Mouse (Mus musculus): Measurements from ENCODE around the gene Plxdc2.

Gene Plxdc2

GRCm38 (mm10) chr2:16568263-16568662 is 212.2 kb downstream of the Plxdc2 start:
- in situ Hi-C loops (cut with MboI, MseI) = no loop called here

GRCm38 (mm10) chr2:16571169-16571751 is 215.2 kb downstream of the Plxdc2 start:
- in situ Hi-C loops (cut with MboI, MseI) = no loop called here

- in situ Hi-C loops (cut with MboI, MseI) = no loop called here
Observed at GRCm38 (mm10) chr2:16576566-16576965, 220.5 kb downstream of the Plxdc2 start.

- in situ Hi-C loops (cut with MboI, MseI) = no loop called here
Observed at GRCm38 (mm10) chr2:16578153-16578552, 222.0 kb downstream of the Plxdc2 start.

DNA sequence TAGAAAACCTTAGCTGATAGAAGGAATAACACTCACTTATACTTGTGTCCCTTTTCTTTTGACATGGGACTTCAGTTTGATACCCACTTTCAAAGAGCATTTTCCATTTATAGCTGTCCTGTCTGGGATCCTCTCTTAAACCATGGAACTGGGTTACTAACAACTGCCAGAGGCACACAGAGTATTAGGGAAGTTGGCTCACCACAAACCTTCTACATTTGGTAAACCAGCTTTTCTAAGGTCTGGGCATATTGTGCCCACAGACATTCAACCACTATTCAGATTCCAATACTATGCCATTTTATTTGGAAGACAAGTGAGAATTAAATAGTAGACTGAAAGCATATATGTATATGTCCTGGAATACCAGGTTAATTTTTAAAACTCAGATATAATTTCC is 232.4 kb downstream of the Plxdc2 start:
- in situ Hi-C loops (cut with MboI, MseI) = no loop called here

DNA sequence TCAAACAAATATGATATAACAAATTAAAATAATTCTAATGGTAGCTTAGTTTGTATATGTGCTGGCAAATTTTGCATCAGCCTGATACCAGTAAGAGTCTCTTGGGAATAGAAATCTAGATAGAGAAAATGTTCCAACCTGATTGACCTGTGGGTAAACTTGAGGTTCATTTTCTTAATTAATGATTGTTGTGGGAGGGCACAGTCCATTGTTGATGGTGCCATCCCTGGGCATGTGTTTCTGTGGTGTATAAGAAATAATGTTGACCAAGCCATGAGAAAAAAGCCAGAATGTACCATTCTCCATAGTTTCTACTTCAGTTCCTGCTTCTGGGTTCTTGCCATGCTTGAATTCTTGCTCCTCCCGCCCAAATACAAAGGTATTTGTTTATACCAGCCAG is 239.3 kb downstream of the Plxdc2 start:
- in situ Hi-C loops (cut with MboI, MseI) = no loop called here

DNA sequence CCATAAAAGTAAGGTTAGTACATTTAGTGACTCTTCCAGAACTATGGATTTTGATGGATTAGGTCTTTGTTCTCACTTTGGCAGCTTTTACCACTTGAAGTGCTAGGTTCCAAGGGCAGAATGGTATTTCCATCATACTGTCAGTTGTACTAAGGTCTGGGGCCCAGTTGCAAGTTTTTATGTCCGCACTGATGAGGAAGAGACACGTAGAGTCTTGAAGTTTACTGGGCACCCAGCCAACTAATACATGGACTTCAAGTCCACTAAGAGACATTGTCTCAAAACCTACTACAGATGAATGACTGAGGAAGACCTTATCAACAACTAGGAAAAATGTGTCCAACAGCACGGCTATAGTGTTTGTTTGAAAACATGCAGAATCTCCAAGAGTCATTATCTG is 242.1 kb downstream of the Plxdc2 start:
- in situ Hi-C loops (cut with MboI, MseI) = no loop called here

- in situ Hi-C loops (cut with MboI, MseI) = loop anchor here (25.0 kb wide), 1 partner anchor 742 kb away; no protein-coding TSS in a partner anchor
Observed at GRCm38 (mm10) chr2:16604291-16604690, 248.2 kb downstream of the Plxdc2 start.

DNA sequence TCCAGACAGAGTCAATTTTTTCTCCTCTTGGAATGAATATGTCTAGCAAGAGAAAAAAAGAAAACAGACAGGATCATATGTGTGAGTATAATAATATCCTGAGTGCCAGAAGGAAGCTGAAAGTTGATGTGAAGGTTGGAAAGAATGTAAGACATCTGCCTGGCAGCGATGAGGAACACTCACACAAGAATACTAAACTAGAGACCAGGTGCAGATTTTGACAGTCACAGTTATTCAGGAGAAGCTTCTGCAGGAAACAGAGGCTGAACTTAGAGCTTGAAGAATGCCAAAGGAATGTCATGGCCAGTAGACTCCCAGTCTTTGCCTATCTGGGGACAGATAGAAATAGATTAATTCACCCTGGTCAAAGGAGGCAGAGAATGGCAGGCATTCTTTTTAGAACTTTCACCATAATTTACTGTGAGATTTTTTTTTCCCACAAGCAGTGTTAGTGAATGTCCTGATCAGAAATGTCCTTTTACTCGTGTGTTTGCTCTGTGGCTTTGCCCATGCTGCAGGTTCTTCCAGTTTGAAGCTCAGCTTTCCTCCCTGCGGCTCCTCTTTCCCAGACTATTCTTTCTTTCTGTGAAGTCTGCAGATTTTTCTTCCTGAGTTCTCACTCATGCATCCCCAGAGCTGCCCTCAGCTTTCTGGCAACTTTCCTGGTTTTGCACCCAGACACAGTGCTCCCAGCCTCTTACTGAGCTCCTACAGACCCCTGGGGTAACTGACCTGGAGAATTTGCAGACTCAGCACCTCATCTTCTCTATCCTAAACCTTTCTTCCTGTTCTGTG is 251.9 kb downstream of the Plxdc2 start:
- in situ Hi-C loops (cut with MboI, MseI) = loop anchor here (25.0 kb wide), 1 partner anchor 746 kb away; no protein-coding TSS in a partner anchor

DNA sequence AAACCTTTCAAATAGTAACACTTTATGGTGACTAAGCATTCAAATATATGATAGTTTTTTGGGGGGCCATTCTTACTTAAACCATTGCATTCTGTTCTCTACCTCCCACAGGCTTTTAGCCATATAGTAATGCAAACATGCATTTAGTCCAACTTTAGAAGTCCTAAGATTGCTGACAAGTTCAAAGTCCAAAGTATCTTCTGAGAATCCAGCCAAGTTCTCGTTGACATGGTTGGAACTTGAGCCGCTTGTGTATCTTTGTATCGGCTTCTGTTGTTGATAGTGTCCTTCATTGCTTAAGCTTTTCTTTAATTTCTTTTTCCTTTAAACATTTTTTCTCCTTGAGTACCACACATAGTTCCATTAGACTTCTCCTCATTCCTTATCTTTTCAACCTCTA is 286.0 kb downstream of the Plxdc2 start:
- in situ Hi-C loops (cut with MboI, MseI) = no loop called here

GRCm38 (mm10) chr2:16651713-16652112 is 295.6 kb downstream of the Plxdc2 start:
- in situ Hi-C loops (cut with MboI, MseI) = no loop called here

DNA sequence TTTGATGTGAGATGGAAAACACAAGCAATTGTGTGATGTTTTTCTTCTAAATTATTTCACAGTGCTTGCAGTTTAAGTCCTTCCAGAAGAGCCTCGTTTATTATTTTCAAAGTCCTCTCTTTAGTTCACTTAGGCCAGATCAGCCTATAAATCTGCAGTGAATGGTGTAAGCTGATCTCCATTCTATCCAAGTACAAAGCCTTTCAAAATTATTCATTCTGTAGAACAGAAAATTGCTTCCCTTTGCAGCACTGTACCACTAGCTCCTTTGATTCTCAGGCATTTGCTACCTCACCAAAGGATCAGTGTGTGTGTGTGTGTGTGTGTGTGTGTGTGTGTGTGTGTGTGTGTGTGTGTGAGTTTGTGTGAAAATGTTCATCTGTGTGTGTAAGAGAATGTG is 308.4 kb downstream of the Plxdc2 start:
- in situ Hi-C loops (cut with MboI, MseI) = no loop called here

GRCm38 (mm10) chr2:16668391-16668790 is 312.3 kb downstream of the Plxdc2 start:
- in situ Hi-C loops (cut with MboI, MseI) = no loop called here

- in situ Hi-C loops (cut with MboI, MseI) = no loop called here
Observed at GRCm38 (mm10) chr2:16682905-16683304, 326.8 kb downstream of the Plxdc2 start.

DNA sequence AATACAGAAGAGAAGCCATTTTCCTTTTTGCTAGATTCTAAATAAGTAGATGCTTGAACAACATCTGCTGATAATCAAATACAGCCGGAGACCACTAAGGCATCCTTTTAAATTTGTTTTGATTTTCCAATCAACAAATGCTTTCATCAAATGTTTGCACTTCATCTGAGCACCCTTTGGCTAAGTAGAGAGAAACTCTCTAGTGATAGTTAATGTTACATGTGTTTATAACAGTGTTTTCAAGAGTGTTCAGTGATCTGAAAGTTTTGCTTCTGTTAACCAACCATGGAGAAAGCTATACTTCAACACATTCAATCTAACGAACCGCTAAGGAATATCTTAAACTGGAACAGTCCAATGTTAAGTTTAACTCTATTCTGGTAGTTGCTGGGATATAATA is 327.6 kb downstream of the Plxdc2 start:
- in situ Hi-C loops (cut with MboI, MseI) = no loop called here

GRCm38 (mm10) chr2:16684529-16684928 is 328.4 kb downstream of the Plxdc2 start:
- in situ Hi-C loops (cut with MboI, MseI) = no loop called here

- in situ Hi-C loops (cut with MboI, MseI) = no loop called here
Observed at GRCm38 (mm10) chr2:16696390-16696789, 340.3 kb downstream of the Plxdc2 start.

DNA sequence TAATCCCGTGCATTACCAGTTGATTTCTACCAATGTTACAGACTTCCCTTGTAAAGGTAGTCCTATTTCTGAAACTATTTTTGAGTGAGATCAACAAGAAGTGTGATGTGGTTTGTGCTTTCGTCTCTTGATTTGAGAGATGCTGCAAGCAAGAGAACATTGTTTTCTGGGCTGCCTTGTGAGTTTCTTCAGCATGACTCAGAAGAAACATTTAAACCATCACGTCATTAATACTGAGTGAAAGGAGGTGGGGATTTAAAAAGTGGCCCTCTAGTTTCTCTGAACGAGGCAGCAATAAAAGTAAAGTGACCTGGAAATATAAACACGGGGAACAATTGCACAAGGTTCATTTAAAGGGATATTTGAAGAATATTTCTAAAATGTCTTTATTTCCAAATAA is 341.1 kb downstream of the Plxdc2 start:
- in situ Hi-C loops (cut with MboI, MseI) = no loop called here

- in situ Hi-C loops (cut with MboI, MseI) = no loop called here
Observed at GRCm38 (mm10) chr2:16706227-16706626, 350.1 kb downstream of the Plxdc2 start.

DNA sequence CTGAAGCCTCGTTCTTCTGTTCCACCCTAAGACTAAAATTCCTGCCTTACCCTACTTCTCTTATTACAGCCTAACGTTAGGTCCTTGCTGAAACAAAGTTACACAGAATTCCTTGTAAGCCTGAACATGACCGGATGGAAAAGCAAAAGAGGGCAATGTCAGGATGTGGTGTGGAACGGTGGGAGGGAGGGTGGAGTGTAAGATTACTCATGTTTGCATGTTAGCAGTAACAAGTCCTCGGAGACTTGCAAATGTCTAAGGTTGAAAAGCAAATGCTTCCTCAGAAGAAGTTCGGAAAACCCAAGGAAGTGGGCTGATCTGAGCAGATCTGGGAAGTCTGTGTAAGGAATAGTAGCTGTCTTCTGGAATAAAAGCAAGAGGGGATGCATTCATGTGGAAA is 353.8 kb downstream of the Plxdc2 start:
- in situ Hi-C loops (cut with MboI, MseI) = no loop called here

GRCm38 (mm10) chr2:16731033-16731432 is 374.9 kb downstream of the Plxdc2 start:
- in situ Hi-C loops (cut with MboI, MseI) = no loop called here

GRCm38 (mm10) chr2:16734381-16734780 is 378.3 kb downstream of the Plxdc2 start:
- in situ Hi-C loops (cut with MboI, MseI) = no loop called here

GRCm38 (mm10) chr2:16738241-16738640 is 382.1 kb downstream of the Plxdc2 start:
- in situ Hi-C loops (cut with MboI, MseI) = no loop called here

All from T-helper 1 cell (primary cell).